Mouse (Mus musculus): ENCODE results near the gene Ifna11. TPM values are rescaled to one million over a fixed set of nuclear protein-coding genes. Genes with fewer than 3 reads are reported as not detected.
A peak's percentile ranks its signal among the peaks of the same experiment; 100 is the strongest.

Ifna11 gene
- total and polyA plus RNA-seq, 2 experiments from 2014 or later: not detected

- Histone ChIP-seq H3K4me2 (ENCODE audit: low read depth, low read length, poor library complexity, severe bottlenecking) (no peak overlapping the region), H3K9me3 (ENCODE audit: low read length) (no peaks in the 10 kb centered on the region), H3K4me1 (ENCODE audit: insufficient read depth, low read length) (no peaks in the 10 kb centered on the region), H3K9ac (replicated peaks; ENCODE audit: low read length, poor library complexity, severe bottlenecking) (no peak overlapping the region), H3K27ac (ENCODE audit: low read depth, low read length) (no peak overlapping the region), H3K4me3 (ENCODE audit: low read depth, low read length) (no peak overlapping the region), H3K36me3 (ENCODE audit: insufficient read depth, low read length) (no peaks in the 10 kb centered on the region), H3K27me3 (ENCODE audit: insufficient read depth, low read length) (no peaks in the 10 kb centered on the region)
- DNase-seq (ENCODE audit: low spot score) (peak; percentile 21), ATAC-seq (ENCODE audit: low FRiP score) (no peak)
- peak; percentile 71 for TF ChIP-seq CTCF (IDR thresholded peaks at IDR 0.05)
- WGBS: 53% methylated on average over 3 of the region's 3 CpGs
Observed at GRCm38 (mm10) chr4:88838828-88839227, 19.1 kb downstream of the Ifna11 start.

DNA sequence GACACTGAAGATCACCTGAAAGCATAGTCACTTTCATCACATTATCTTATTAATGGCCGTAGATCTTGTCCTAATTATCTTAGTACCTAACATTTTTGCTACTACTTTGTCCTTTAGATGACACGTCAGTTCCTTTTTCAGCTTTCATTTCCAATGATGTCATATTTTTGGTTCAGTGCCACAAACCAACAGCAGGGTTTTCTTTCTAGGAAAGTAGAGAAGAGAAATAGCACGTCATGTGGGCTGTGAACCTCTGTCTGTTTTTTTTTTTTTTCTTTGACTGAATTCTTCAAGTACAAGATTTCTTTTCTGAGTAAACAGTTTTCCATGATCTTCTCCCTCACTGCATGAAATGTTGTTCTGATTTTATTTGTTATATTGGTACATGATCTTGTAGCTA lies 20.3 kb downstream of the Ifna11 start:
- DNase-seq (ENCODE audit: low spot score): no peak
- Histone ChIP-seq H3K27ac (ENCODE audit: low read depth, low read length) (no peak overlapping the region), H3K27me3 (ENCODE audit: insufficient read depth, low read length) (no peaks in the 10 kb centered on the region), H3K4me3 (ENCODE audit: low read depth, low read length) (no peak overlapping the region), H3K9me3 (ENCODE audit: low read length) (no peaks in the 10 kb centered on the region), H3K4me2 (ENCODE audit: low read depth, low read length, poor library complexity, severe bottlenecking) (no peak overlapping the region), H3K36me3 (ENCODE audit: insufficient read depth, low read length) (no peaks in the 10 kb centered on the region), H3K9ac (replicated peaks; ENCODE audit: low read length, poor library complexity, severe bottlenecking) (no peak overlapping the region), H3K4me1 (ENCODE audit: insufficient read depth, low read length) (no peaks in the 10 kb centered on the region)
- 86% methylated on average over 3 of the region's 3 CpGs for WGBS
- ATAC-seq (ENCODE audit: low FRiP score): no peak
- no peak for TF ChIP-seq CTCF (IDR thresholded peaks at IDR 0.05)

- no peak within 1 kb of the TSS for H3K4me3 ChIP-seq (ENCODE audit: low read depth, low read length)
- H3K27ac ChIP-seq (ENCODE audit: low read depth, low read length): no peak within 1 kb of the TSS
- H3K9ac ChIP-seq (replicated peaks; ENCODE audit: low read length, poor library complexity, severe bottlenecking): no peak within 1 kb of the TSS
- H3K4me1 ChIP-seq (ENCODE audit: insufficient read depth, low read length): no peaks in the 10 kb centered on the region
- ATAC-seq (ENCODE audit: low FRiP score) (no peak), DNase-seq (ENCODE audit: low spot score) (no peak)
- no peak for TF ChIP-seq CTCF (IDR thresholded peaks at IDR 0.05)
- H3K27me3 ChIP-seq (ENCODE audit: insufficient read depth, low read length): no peaks in the 10 kb centered on the region
- 41% methylated on average over 2 of the region's 2 CpGs for WGBS
- H3K9me3 ChIP-seq (ENCODE audit: low read length): no peaks in the 10 kb centered on the region
- no peaks in the 10 kb centered on the region for H3K36me3 ChIP-seq (ENCODE audit: insufficient read depth, low read length)
- no peak within 1 kb of the TSS for H3K4me2 ChIP-seq (ENCODE audit: low read depth, low read length, poor library complexity, severe bottlenecking)
Observed at GRCm38 (mm10) chr4:88841438-88841911, 21.7 kb downstream of the Ifna11 start, which contains the start of gene Ifna4. TSS of gene Ifna4 (plus strand) at chr4:88841861.

- 55% methylated on average over 2 of the region's 2 CpGs for WGBS
- Histone ChIP-seq H3K9ac (replicated peaks; ENCODE audit: low read length, poor library complexity, severe bottlenecking) (no peak overlapping the region), H3K27me3 (ENCODE audit: insufficient read depth, low read length) (no peaks in the 10 kb centered on the region), H3K4me3 (ENCODE audit: low read depth, low read length) (no peak overlapping the region), H3K4me2 (ENCODE audit: low read depth, low read length, poor library complexity, severe bottlenecking) (no peak overlapping the region), H3K36me3 (ENCODE audit: insufficient read depth, low read length) (no peaks in the 10 kb centered on the region), H3K4me1 (ENCODE audit: insufficient read depth, low read length) (no peaks in the 10 kb centered on the region), H3K27ac (ENCODE audit: low read depth, low read length) (no peak overlapping the region), H3K9me3 (ENCODE audit: low read length) (no peaks in the 10 kb centered on the region)
- peak; percentile 42; the same call in 1 of the 2 replicates for TF ChIP-seq CTCF (IDR thresholded peaks at IDR 0.05)
- DNase-seq (ENCODE audit: low spot score) (no peak), ATAC-seq (ENCODE audit: low FRiP score) (no peak)
Observed at GRCm38 (mm10) chr4:88845334-88845733, 25.6 kb downstream of the Ifna11 start.

GRCm38 (mm10) chr4:88849698-88850097 lies 29.9 kb downstream of the Ifna11 start, which contains the start of gene Ifna1:
TSS of gene Ifna1 (plus strand) at chr4:88850087.
- DNase-seq (ENCODE audit: low spot score) (no peak), ATAC-seq (ENCODE audit: low FRiP score) (no peak)
- H3K4me2 ChIP-seq (ENCODE audit: low read depth, low read length, poor library complexity, severe bottlenecking): no peak within 1 kb of the TSS
- H3K36me3 ChIP-seq (ENCODE audit: insufficient read depth, low read length): no peaks in the 10 kb centered on the region
- WGBS: 66% methylated on average over 1 of the region's 1 CpGs
- no peaks in the 10 kb centered on the region for H3K9me3 ChIP-seq (ENCODE audit: low read length)
- H3K4me3 ChIP-seq (ENCODE audit: low read depth, low read length): no peak within 1 kb of the TSS
- no peaks in the 10 kb centered on the region for H3K27me3 ChIP-seq (ENCODE audit: insufficient read depth, low read length)
- no peak within 1 kb of the TSS for H3K27ac ChIP-seq (ENCODE audit: low read depth, low read length)
- TF ChIP-seq CTCF (IDR thresholded peaks at IDR 0.05): no peak
- H3K9ac ChIP-seq (replicated peaks; ENCODE audit: low read length, poor library complexity, severe bottlenecking): no peak within 1 kb of the TSS
- H3K4me1 ChIP-seq (ENCODE audit: insufficient read depth, low read length): no peaks in the 10 kb centered on the region

- Histone ChIP-seq H3K27me3 (ENCODE audit: insufficient read depth, low read length) (no peaks in the 10 kb centered on the region), H3K27ac (ENCODE audit: low read depth, low read length) (no peak overlapping the region), H3K4me3 (ENCODE audit: low read depth, low read length) (no peak overlapping the region), H3K9me3 (ENCODE audit: low read length) (no peaks in the 10 kb centered on the region), H3K9ac (replicated peaks; ENCODE audit: low read length, poor library complexity, severe bottlenecking) (no peak overlapping the region), H3K4me2 (ENCODE audit: low read depth, low read length, poor library complexity, severe bottlenecking) (no peak overlapping the region), H3K4me1 (ENCODE audit: insufficient read depth, low read length) (no peaks in the 10 kb centered on the region), H3K36me3 (ENCODE audit: insufficient read depth, low read length) (no peaks in the 10 kb centered on the region)
- TF ChIP-seq CTCF (IDR thresholded peaks at IDR 0.05): no peak
- WGBS: 28% methylated on average over 4 of the region's 4 CpGs
- ATAC-seq (ENCODE audit: low FRiP score): no peak
- no peak for DNase-seq (ENCODE audit: low spot score)
Observed at GRCm38 (mm10) chr4:88851026-88851763, 31.4 kb downstream of the Ifna11 start.

Data from midbrain, postnatal 0 days (tissue).